Mouse (Mus musculus) heart, postnatal 0 days (tissue): Measurements from ENCODE around the gene Olfr484.

ENCODE experiments used
- CTCF ChIP-seq: IDR thresholded peaks from 2 replicates; pipeline ENCODE4 v1.5.1; 2016; ENCODE audit warnings: antibody characterized with exemption, control low read depth, low read depth
- EP300 ChIP-seq: IDR thresholded peaks from 2 replicates; pipeline ENCODE4 v1.6.1; 2016; ENCODE audit warnings: antibody characterized with exemption, low read depth

- TF ChIP-seq CTCF = no peak
- no peak for TF ChIP-seq EP300
Observed at GRCm38 (mm10) chr7:108097486-108097885, 29.8 kb downstream of the Olfr484 start, which contains the start of gene Olfr482.
